Mouse (Mus musculus) testis, postnatal 10 days (tissue): ENCODE measurements around the gene Ulk4.
A peak's percentile ranks its signal among the peaks of the same experiment; 100 is the strongest.

Experiments
- DNase-seq: peaks from one replicate; pipeline ENCODE4 v3.0.0; 2021; ENCODE audit warnings: low spot score

The Ulk4 gene

DNA sequence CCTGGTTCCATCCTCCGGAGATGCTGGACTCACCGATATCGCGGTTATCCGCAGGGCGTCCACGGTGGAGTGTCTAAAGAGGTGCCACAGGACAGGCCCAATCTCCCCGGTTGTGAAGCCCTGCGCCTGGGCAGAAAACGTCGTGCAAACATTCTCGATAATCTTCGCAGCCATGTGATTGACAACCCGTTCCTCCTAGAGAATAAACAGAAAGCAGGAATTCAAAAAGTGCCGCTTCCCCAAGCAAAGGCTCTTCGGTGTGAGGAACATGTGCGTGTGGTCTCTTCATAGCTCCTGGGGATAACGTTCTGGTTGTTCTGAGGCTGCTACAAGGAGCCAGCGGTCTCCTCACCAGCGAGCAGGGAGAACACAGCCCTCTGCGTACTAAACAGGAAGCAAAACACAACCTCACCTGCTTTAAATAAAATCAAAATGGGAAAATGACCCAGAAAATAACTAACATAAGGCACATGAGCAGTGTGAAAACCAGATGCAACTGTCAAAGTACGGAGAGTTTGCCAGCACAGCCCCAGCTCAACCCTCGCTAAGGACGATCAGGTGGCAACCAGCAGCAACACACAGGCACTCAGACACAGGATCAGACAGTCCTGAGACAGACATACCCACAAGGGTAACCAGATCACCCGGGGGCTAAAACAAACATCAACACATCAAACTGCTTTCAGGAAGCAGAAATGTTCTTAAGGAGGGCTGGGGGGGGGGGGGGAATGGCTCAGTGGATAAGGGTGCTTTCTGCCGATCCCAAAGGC, 84.2 kb downstream of the Ulk4 start:
- no peak for DNase-seq

GRCm38 (mm10) chr9:121187811-121188210, 89.2 kb downstream of the Ulk4 start:
- no peak for DNase-seq

- DNase-seq = peak; percentile 59
Measured at GRCm38 (mm10) chr9:121185796-121186195, 91.2 kb downstream of the Ulk4 start.

DNA sequence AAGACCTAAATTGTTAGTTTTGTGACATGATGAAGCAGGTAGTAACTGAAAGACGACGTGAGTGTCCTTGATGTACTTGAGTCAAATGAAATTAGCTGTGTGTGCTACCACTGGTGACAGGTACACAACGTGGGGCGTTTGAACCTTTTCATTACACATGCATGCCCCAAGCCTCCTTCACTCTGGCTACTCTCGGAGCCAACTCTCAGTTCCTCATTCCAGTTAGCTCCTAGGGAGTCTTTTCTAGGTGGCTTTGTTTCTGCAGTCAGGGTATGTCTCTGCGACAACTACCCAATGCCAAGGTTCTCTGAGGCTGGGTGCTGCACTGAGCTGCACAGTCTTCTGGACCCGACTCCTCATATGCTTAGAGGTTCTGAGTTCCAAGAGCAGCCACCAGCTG, 100.6 kb downstream of the Ulk4 start:
- DNase-seq = no peak

DNA sequence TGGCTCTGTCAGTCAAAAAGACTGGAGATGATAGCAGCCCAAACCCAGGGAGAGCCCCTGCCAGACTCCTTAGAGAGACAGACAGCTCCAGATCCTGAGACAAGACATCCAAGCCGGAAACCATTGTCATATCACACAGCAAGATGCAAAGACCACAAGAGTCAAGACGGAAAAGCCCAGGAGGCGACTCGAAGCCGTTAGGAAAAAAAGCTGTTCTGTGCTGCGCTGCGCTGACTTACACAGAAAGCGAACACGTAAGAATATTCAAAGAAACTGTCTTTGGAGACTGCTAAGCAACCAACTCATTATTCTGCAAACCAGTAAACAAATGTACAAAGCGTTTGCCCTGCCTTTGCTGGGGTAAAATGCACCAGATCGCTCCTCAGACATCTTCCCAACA, 101.8 kb downstream of the Ulk4 start:
- DNase-seq = no peak

GRCm38 (mm10) chr9:121172123-121172522, 104.9 kb downstream of the Ulk4 start:
- no peak for DNase-seq

- DNase-seq = no peak
Measured at GRCm38 (mm10) chr9:121171609-121172008, 105.4 kb downstream of the Ulk4 start.

- DNase-seq = no peak
Measured at GRCm38 (mm10) chr9:121164607-121165006, 112.4 kb downstream of the Ulk4 start.

GRCm38 (mm10) chr9:121162789-121163188, 114.2 kb downstream of the Ulk4 start:
- no peak for DNase-seq

- DNase-seq = no peak
Measured at GRCm38 (mm10) chr9:121161818-121162565, 115.0 kb downstream of the Ulk4 start.

- DNase-seq = no peak
Measured at GRCm38 (mm10) chr9:121156253-121156831, 120.7 kb downstream of the Ulk4 start.

GRCm38 (mm10) chr9:121153276-121153675, 123.7 kb downstream of the Ulk4 start:
- DNase-seq = no peak

- DNase-seq = peak; percentile 65
Measured at GRCm38 (mm10) chr9:121148602-121149001, 128.4 kb downstream of the Ulk4 start.

DNA sequence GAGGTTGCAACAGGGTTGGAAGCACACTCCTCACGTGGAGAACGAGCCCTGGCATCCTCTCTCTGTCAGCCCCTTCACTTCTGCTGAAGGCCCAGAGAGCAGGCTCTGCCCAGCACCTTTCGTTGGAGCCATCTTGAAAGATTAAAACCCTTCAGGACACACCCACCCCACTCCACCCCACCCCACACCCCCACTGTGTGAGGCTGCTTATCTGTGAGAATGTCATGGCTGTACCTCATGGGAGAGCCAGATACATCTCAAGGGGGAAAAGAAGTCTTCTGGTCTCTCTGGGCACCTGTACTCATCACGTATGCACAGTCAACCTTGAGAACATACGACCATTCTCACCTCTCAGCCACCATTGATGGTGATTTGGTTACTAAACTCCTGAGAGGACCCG, 133.8 kb downstream of the Ulk4 start:
- no peak for DNase-seq

GRCm38 (mm10) chr9:121132549-121132948, 144.4 kb downstream of the Ulk4 start:
- DNase-seq = no peak

DNA sequence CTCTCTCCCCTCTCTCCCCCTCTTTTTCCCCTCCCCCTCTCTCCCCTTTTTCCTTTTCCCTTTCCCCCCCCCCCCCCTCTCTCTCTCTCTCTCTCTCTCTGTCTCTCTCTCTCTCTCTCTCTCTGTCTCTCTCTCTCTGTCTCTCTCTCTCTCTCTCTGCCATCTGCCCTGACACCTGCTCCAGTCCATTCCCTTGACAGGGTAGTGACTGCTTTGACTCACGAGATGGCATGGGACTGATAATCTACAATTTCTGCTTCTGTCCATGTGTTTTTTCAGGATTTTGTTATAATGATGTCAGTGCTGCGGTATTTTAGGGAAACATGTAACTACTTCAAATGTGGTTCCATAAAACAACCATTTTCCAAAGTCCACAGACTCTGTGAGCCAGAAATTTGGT, 147.5 kb downstream of the Ulk4 start:
- no peak for DNase-seq

DNA sequence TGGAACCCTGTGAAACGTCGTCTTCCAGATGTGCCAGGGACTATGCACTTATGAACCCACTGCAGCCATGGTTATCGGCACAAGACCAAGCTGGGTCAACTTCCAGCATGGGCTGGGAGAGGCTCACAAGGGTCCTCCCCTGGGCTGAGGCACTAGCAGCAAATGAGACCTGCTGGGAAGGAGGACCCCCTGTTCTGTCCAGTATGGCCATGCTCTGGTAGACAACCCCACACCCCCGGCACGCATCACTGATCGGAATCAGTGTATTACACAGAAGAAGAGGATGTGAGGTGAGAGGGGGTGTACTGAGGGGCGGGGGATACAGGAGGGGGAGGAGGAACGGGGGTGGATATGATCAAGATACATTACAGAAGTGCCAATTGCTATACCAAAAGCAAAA, 148.1 kb downstream of the Ulk4 start:
- DNase-seq = no peak

DNA sequence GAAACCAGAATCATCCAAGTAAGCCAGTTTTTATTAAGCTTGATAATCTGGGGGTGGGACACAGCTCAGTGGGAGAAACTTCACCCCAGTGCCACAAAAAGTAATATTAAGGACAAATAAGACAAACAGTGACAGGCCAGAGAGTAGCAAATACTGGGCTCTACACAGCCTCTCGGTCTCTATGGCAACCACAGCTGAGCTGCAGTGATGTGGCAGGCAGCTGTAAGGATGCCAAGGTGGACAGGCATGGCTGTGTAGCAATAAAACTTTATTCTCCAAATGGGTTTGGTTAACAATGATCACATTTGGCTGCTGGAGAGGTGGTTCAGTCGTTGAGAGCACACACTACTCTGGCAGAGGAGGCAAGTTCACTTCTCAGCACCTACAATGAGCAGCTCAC, 150.0 kb downstream of the Ulk4 start:
- DNase-seq = no peak

DNA sequence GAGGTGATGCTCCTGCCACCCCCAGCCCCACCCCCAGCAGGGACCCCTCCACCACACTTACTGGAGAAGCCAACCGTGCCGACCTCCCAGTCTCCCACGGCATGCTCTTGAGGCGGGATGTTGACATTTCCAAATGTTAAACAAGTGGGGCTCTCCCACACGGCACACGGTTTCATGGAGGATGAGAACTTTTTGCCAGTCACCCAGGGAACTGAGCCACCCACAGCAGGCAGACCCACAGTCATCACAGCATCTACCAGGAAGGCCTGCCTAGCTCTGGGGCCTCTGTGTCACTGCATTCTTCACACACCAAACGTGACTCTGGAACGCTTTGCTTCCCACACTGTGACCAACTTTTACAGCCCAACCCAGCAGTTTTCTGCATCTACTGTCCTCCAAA, 152.3 kb downstream of the Ulk4 start:
- DNase-seq = no peak

GRCm38 (mm10) chr9:121122039-121122438, 155.0 kb downstream of the Ulk4 start:
- DNase-seq = no peak

GRCm38 (mm10) chr9:121117936-121118335, 159.1 kb downstream of the Ulk4 start:
- no peak for DNase-seq

- no peak for DNase-seq
Measured at GRCm38 (mm10) chr9:121112131-121112530, 164.9 kb downstream of the Ulk4 start.

- peak; percentile 89 for DNase-seq
Measured at GRCm38 (mm10) chr9:121108110-121108509, 168.9 kb downstream of the Ulk4 start.
